ENCODE assay signal across 11 mouse cellular contexts in genomic region chr10:40524032-40524806, GRCm38 (mm10). TPM values are rescaled to one million over a fixed set of nuclear protein-coding genes. Genes with fewer than 3 reads are reported as not detected.
A peak's percentile ranks its signal among the peaks of the same experiment; 100 is the strongest.
DNase-seq lines count a peak whose midpoint lies in the region; ATAC-seq and TF ChIP-seq lines count a peak whose summit lies in the region.
"Had no signal": no experiment of that assay in that cellular context is flagged by ENCODE, and none has a peak within 500 bp of the region (broad histone marks: within the 10 kb centered on the region; RNA-seq: fewer than 3 reads in every experiment).

No protein-coding gene starts in this region.

- no peaks in the 10 kb centered on the region for H3K79me2 ChIP-seq in liver, adult 2 months (ENCODE audit: control insufficient read depth, insufficient read depth, low read length)

- no peaks in the 10 kb centered on the region for H3K27me3 ChIP-seq in liver, adult 2 months (ENCODE audit: control insufficient read depth, insufficient read depth, low read length)
- H3K27me3 ChIP-seq in liver, embryonic 11.5 days (replicated peaks; ENCODE audit: control insufficient read depth, insufficient read depth, low read length) = no peaks in the 10 kb centered on the region
- no peaks in the 10 kb centered on the region for H3K27me3 ChIP-seq in limb, embryonic 10.5 days (ENCODE audit: low read depth, poor library complexity, severe bottlenecking)
- H3K27me3 ChIP-seq in midbrain, embryonic 13.5 days = peaks cover 3% of the 10 kb centered on the region; the same call in 1 of the 2 replicates
- H3K27me3 ChIP-seq in forebrain, embryonic 11.5 days (ENCODE audit: control insufficient read depth, insufficient read depth, low read length) = peaks cover 3% of the 10 kb centered on the region; the same call in 1 of the 2 replicates

- WGBS in liver, adult 2 months = 36% methylated on average over 9 of the region's 9 CpGs
- 75% methylated on average over 9 of the region's 9 CpGs for WGBS in liver, embryonic 11.5 days
- WGBS in limb, embryonic 10.5 days = 84% methylated on average over 9 of the region's 9 CpGs
- WGBS in olfactory bulb, adult 2 months = 71% methylated on average over 9 of the region's 9 CpGs
- 69% methylated on average over 9 of the region's 9 CpGs for WGBS in midbrain, embryonic 13.5 days
- 82% methylated on average over 9 of the region's 9 CpGs for WGBS in forebrain, embryonic 11.5 days

- H3K27ac ChIP-seq in liver, adult 2 months (replicated peaks; ENCODE audit: insufficient read depth, low read depth, low read length) = no peak overlapping the region; the same call in 1 of the 2 replicates
- H3K27ac ChIP-seq in liver, embryonic 11.5 days (ENCODE audit: low read depth, low read length) = no peak overlapping the region
- peak overlapping the region; percentile 57 for H3K27ac ChIP-seq in bone marrow macrophage, adult 2 months (ENCODE audit: insufficient read depth, low read depth, low read length)
- peak overlapping the region; percentile 31; the same call in 1 of the 2 replicates for H3K27ac ChIP-seq in limb, embryonic 10.5 days
- peak overlapping the region; percentile 36; the same call in 1 of the 2 replicates for H3K27ac ChIP-seq in olfactory bulb, adult 2 months (ENCODE audit: insufficient read depth, low read depth, low read length)
- no peak overlapping the region for H3K27ac ChIP-seq in midbrain, embryonic 13.5 days
- no peak overlapping the region for H3K27ac ChIP-seq in forebrain, embryonic 11.5 days (ENCODE audit: low read depth, low read length)

- H3K9ac ChIP-seq in liver, adult 2 months (ENCODE audit: low read depth, low read length) = no peak overlapping the region
- H3K9ac ChIP-seq in liver, embryonic 11.5 days (ENCODE audit: low read depth, low read length) = no peak overlapping the region
- no peak overlapping the region for H3K9ac ChIP-seq in midbrain, embryonic 13.5 days (replicated peaks)
- H3K9ac ChIP-seq in forebrain, embryonic 11.5 days (ENCODE audit: low read length) = no peak overlapping the region

- peaks cover 5% of the 10 kb centered on the region for H3K4me1 ChIP-seq in liver, adult 2 months (ENCODE audit: control insufficient read depth, insufficient read depth, low read length)
- H3K4me1 ChIP-seq in liver, embryonic 11.5 days (replicated peaks; ENCODE audit: control insufficient read depth, insufficient read depth, low read length) = peaks cover 18% of the 10 kb centered on the region
- peaks cover 52% of the 10 kb centered on the region for H3K4me1 ChIP-seq in bone marrow macrophage, adult 2 months (ENCODE audit: control insufficient read depth, insufficient read depth, low read length)
- H3K4me1 ChIP-seq in limb, embryonic 10.5 days = peaks cover 30% of the 10 kb centered on the region
- peaks cover 16% of the 10 kb centered on the region for H3K4me1 ChIP-seq in olfactory bulb, adult 2 months (ENCODE audit: control insufficient read depth, insufficient read depth, low read length)
- H3K4me1 ChIP-seq in midbrain, embryonic 13.5 days (replicated peaks) = peaks cover 16% of the 10 kb centered on the region
- peaks cover 3% of the 10 kb centered on the region; the same call in 1 of the 2 replicates for H3K4me1 ChIP-seq in forebrain, embryonic 11.5 days (replicated peaks; ENCODE audit: control insufficient read depth, insufficient read depth, low read length)

- no peak for TF ChIP-seq POLR2A in liver, adult 2 months (IDR thresholded peaks at IDR 0.05; ENCODE audit: extremely low read depth, insufficient read depth, low read length)
- no peak for TF ChIP-seq POLR2A in bone marrow macrophage, adult 2 months (IDR thresholded peaks at IDR 0.05; ENCODE audit: borderline replicate concordance, low read depth, low read length)
- no peak for TF ChIP-seq POLR2A in olfactory bulb, adult 2 months (IDR thresholded peaks at IDR 0.05; ENCODE audit: insufficient read depth, low read depth, low read length)

- H3K4me3 ChIP-seq in liver, adult 2 months (ENCODE audit: insufficient read depth, low read depth, low read length) = no peak overlapping the region
- no peak overlapping the region for H3K4me3 ChIP-seq in liver, embryonic 11.5 days (ENCODE audit: low read depth, low read length)
- no peak overlapping the region for H3K4me3 ChIP-seq in bone marrow macrophage, adult 2 months (ENCODE audit: insufficient read depth, low read length)
- no peak overlapping the region for H3K4me3 ChIP-seq in limb, embryonic 10.5 days
- no peak overlapping the region for H3K4me3 ChIP-seq in olfactory bulb, adult 2 months (ENCODE audit: insufficient read depth, low read depth, low read length)
- no peak overlapping the region for H3K4me3 ChIP-seq in midbrain, embryonic 13.5 days (replicated peaks)
- H3K4me3 ChIP-seq in forebrain, embryonic 11.5 days (ENCODE audit: low read depth, low read length) = no peak overlapping the region

- ATAC-seq in liver, embryonic 11.5 days (replicated peaks; ENCODE audit: low FRiP score) = no peak
- no peak for ATAC-seq in midbrain, embryonic 13.5 days
- no peak for ATAC-seq in forebrain, embryonic 11.5 days (replicated peaks; ENCODE audit: low FRiP score)

- H3K9me3 ChIP-seq in liver, embryonic 11.5 days (ENCODE audit: control insufficient read depth, low read length) = no peaks in the 10 kb centered on the region
- H3K9me3 ChIP-seq in limb, embryonic 10.5 days (replicated peaks) = no peaks in the 10 kb centered on the region
- no peaks in the 10 kb centered on the region for H3K9me3 ChIP-seq in midbrain, embryonic 13.5 days
- H3K9me3 ChIP-seq in forebrain, embryonic 11.5 days (ENCODE audit: control insufficient read depth, low read length) = no peaks in the 10 kb centered on the region

- H3K36me3 ChIP-seq in liver, adult 2 months (ENCODE audit: control insufficient read depth, insufficient read depth, low read length) = no peaks in the 10 kb centered on the region
- no peaks in the 10 kb centered on the region for H3K36me3 ChIP-seq in liver, embryonic 11.5 days (ENCODE audit: control insufficient read depth, insufficient read depth, low read length)
- no peaks in the 10 kb centered on the region for H3K36me3 ChIP-seq in limb, embryonic 10.5 days
- no peaks in the 10 kb centered on the region for H3K36me3 ChIP-seq in midbrain, embryonic 13.5 days
- H3K36me3 ChIP-seq in forebrain, embryonic 11.5 days (ENCODE audit: control insufficient read depth, insufficient read depth, low read length) = no peaks in the 10 kb centered on the region

- DNase-seq in liver, adult 2 months (ENCODE audit: extremely low read depth, low read depth, low spot score) = peak; percentile 81
- DNase-seq in liver, embryonic 11.5 days (ENCODE audit: low spot score) = no peak
- no peak for DNase-seq in limb, embryonic 10.5 days (ENCODE audit: low spot score)
- no peak for DNase-seq in forebrain, embryonic 11.5 days (ENCODE audit: low spot score)
- DNase-seq in layer of hippocampus, postnatal 14 days (ENCODE audit: low spot score in 2 of 2) = no peak

- no peak overlapping the region for H3K4me2 ChIP-seq in liver, embryonic 11.5 days
- no peak overlapping the region for H3K4me2 ChIP-seq in midbrain, embryonic 13.5 days (replicated peaks)
- no peak overlapping the region for H3K4me2 ChIP-seq in forebrain, embryonic 11.5 days (ENCODE audit: low read depth, low read length, severe bottlenecking)

- TF ChIP-seq CTCF in liver, adult 2 months (IDR thresholded peaks at IDR 0.05; ENCODE audit: low read depth, low read length) = no peak
- no peak for TF ChIP-seq CTCF in bone marrow macrophage, adult 2 months (IDR thresholded peaks at IDR 0.05; ENCODE audit: low read depth, low read length)
- TF ChIP-seq CTCF in olfactory bulb, adult 2 months (IDR thresholded peaks at IDR 0.05; ENCODE audit: insufficient read depth, low read depth, low read length) = no peak

RNA-seq across cellular contexts. Expression of gene Slc22a16, which starts 45.9 kb away (rescaled TPM):
- not detected in 2 replicates for total RNA-seq in liver, adult 2 months (2014; rRNA removed)
- not detected in 2 replicates for polyA plus RNA-seq in liver, adult 2 months (2012; rRNA removed)
- polyA plus RNA-seq in liver, embryonic 11.5 days (2014; fragmentation: Nextera tagmentation; extraction: Ambion mirVana) = not detected in 2 replicates
- polyA plus RNA-seq in bone marrow macrophage, adult 2 months (2012; ENCODE audit: insufficient read depth, insufficient read length, missing spikeins) = not detected in 2 replicates
- not detected in 2 replicates for polyA plus RNA-seq in limb, embryonic 10.5 days (2016; fragmentation: Nextera tagmentation; extraction: Ambion mirVana)
- not detected in 2 replicates for polyA plus RNA-seq in olfactory bulb, adult 2 months (2012; ENCODE audit: insufficient read depth, insufficient read length, low replicate concordance, missing spikeins)
- not detected in 2 replicates for polyA plus RNA-seq in midbrain, embryonic 13.5 days (2015; fragmentation: Nextera tagmentation; extraction: Ambion mirVana)
- not detected in 2 replicates for polyA plus RNA-seq in forebrain, embryonic 11.5 days (2014; fragmentation: Nextera tagmentation; extraction: Ambion mirVana)
- total RNA-seq in layer of hippocampus, postnatal 14 days (2021) = not detected
- total RNA-seq: gastrocnemius, postnatal 10 days had no signal
- polyA plus RNA-seq: embryonic facial prominence, embryonic 11.5 days; hindbrain, embryonic 11.5 days had no signal

Comparison
In these comparisons a context has a peak if more than half of its experiments do, and no peak if none do; other contexts are left out.
1. H3K27ac ChIP-seq: peak in bone marrow macrophage, adult 2 months (single experiment), limb, embryonic 10.5 days (single experiment) and olfactory bulb, adult 2 months (single experiment); none in liver, adult 2 months (single experiment), liver, embryonic 11.5 days (single experiment), midbrain, embryonic 13.5 days (single experiment) and forebrain, embryonic 11.5 days (single experiment).